Mouse (Mus musculus) forebrain, postnatal 0 days (tissue): ENCODE data around the gene Guk1. TPM values are rescaled to one million over a fixed set of nuclear protein-coding genes. Genes with fewer than 3 reads are reported as not detected.
A peak's percentile ranks its signal among the peaks of the same experiment; 100 is the strongest.

Experiments used
- ATAC-seq: fragments of 200-750 bp; cut with Nextera tagmentation; 2 replicates; pipeline ENCODE4 v1.8.0; 2017; ENCODE audit warnings: mild to moderate bottlenecking, moderate library complexity
- DNase-seq: peaks from one replicate; pipeline ENCODE4 v3.0.0-alpha.2; 2015
- H3K27ac ChIP-seq: fragments of 300-500 bp; sonication (generic); 2 replicates; pipeline ENCODE4 v1.5.1; 2014; ENCODE audit warnings: low read depth, mild to moderate bottlenecking, antibody characterized with exemption, low read length, moderate library complexity, mixed read lengths
- H3K27me3 ChIP-seq: fragments of 300-500 bp; sonication (generic); 2 replicates; pipeline ENCODE4 v1.6.1; 2014; ENCODE audit warnings: mild to moderate bottlenecking, low read length, mixed read lengths; ENCODE audit not compliant: insufficient read depth
- H3K36me3 ChIP-seq: fragments of 300-500 bp; sonication (generic); 2 replicates; pipeline ENCODE4 v1.6.1; 2014; ENCODE audit warnings: mild to moderate bottlenecking, moderate library complexity; ENCODE audit not compliant: insufficient read depth
- H3K4me1 ChIP-seq: fragments of 300-500 bp; sonication (generic); 2 replicates; pipeline ENCODE4 v1.6.1; 2014; ENCODE audit warnings: antibody characterized with exemption; ENCODE audit not compliant: insufficient read depth
- H3K4me2 ChIP-seq: fragments of 300-500 bp; sonication (generic); 2 replicates; pipeline ENCODE4 v1.6.1; 2014; ENCODE audit warnings: low read depth, mild to moderate bottlenecking, moderate library complexity
- H3K4me3 ChIP-seq: fragments of 300-500 bp; sonication (generic); 2 replicates; pipeline ENCODE4 v1.5.1; 2014; ENCODE audit warnings: low read depth, low read length, mixed read lengths
- H3K9ac ChIP-seq: fragments of 300-500 bp; sonication (generic); 2 replicates; pipeline ENCODE4 v1.6.1; 2014; ENCODE audit warnings: mild to moderate bottlenecking
- H3K9me3 ChIP-seq: fragments of 300-500 bp; sonication (generic); 2 replicates; pipeline ENCODE4 v1.6.1; 2016; ENCODE audit warnings: low read length
- CTCF ChIP-seq: sonication (generic); IDR thresholded peaks from 2 replicates; pipeline ENCODE4 v1.5.1; 2016; ENCODE audit warnings: antibody characterized with exemption, control low read depth, low read depth
- WGBS: fragments of 180-500 bp; shearing (Covaris S2); extraction: QIAGEN DNeasy Blood & Tissue Kit; methylation state at CpG from one replicate; pipeline ENCODE4 v1.1.7; 2014; 5-methylcytosine and 5-hydroxymethylcytosine counted together
- polyA plus RNA-seq: library from polyadenylated mRNA; unstranded; fragments of >200 nt; fragmentation: Nextera tagmentation; extraction: Ambion mirVana; gene quantifications from 2 replicates; pipeline ENCODE4 v1.2.1, GENCODE M21; 2015
- total RNA-seq: library from RNA; depleted of rRNA; stranded (reverse); fragments of >200 nt; gene quantifications from 2 replicates; pipeline ENCODE4 v1.2.3, GENCODE M21; 2014

Gene Guk1
- total and polyA plus RNA-seq, 2 experiments from 2014 or later, result 122 to 274 TPM

DNA sequence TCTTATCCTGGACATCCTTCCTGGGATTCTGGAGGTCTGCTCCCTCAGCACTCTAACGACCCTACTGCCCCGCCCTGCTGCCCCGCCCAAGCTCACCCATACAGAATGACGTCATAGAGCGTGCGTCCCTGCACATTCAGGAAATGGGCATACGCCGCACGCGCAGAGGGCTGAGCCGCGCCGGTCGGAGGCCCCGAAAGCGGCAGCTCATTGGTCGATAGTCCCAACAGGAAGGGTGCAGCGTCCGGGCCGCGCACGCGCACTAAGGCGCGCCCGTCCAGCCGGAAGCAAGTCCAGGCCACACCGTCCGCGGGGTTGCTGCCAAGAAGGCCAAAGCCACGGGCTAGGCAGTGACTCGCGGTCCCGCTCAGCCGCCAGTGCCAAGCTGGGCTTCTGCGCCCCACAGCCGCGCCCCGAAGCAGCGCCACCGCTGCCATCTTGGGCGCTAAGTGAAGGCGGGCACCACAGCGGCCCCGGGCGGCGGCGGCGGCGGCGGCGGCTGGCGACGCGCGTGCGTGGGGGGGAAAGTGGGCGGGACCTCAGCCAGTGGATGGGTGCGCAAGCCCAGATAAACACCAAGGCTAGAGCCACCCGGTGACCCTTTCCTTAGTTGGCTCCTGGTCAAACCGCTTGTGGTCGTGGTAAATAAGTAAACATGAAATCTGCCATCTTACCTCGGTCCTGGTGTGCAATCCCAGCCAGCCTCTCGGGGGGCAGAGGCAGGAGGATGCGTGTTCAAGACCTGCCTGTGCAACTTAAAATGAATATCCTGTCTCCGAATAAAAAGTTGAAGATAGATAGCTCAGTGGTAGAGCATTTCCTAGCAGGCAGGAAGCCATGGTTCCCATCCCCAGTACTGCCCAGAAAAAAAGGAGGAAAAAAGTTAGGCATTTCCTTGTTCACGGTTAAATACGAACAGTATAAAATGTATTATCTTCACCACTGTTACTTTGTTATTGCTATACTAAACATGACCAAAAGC is 28.5 kb downstream of the Guk1 start, which contains the start of gene Iba57:
Gene Iba57 (minus strand): TSS at position 485 of the 982 bp plus-strand sequence.
- no peaks in the 10 kb centered on the region for H3K9me3 ChIP-seq
- no peaks in the 10 kb centered on the region for H3K27me3 ChIP-seq
- H3K9ac ChIP-seq, result peak within 1 kb of the TSS; percentile 87
- H3K4me3 ChIP-seq, result peak within 1 kb of the TSS; percentile 58
- H3K4me2 ChIP-seq, result peak within 1 kb of the TSS; percentile 64
- 3% methylated on average over 67 of the region's 68 CpGs for WGBS
- H3K36me3 ChIP-seq, result no peaks in the 10 kb centered on the region
- TF ChIP-seq CTCF, result peak; percentile 64
- ATAC-seq (peak; percentile 99), DNase-seq (peak; percentile 98)
- peaks cover 16% of the 10 kb centered on the region for H3K4me1 ChIP-seq
- peak within 1 kb of the TSS; percentile 99 for H3K27ac ChIP-seq

DNA sequence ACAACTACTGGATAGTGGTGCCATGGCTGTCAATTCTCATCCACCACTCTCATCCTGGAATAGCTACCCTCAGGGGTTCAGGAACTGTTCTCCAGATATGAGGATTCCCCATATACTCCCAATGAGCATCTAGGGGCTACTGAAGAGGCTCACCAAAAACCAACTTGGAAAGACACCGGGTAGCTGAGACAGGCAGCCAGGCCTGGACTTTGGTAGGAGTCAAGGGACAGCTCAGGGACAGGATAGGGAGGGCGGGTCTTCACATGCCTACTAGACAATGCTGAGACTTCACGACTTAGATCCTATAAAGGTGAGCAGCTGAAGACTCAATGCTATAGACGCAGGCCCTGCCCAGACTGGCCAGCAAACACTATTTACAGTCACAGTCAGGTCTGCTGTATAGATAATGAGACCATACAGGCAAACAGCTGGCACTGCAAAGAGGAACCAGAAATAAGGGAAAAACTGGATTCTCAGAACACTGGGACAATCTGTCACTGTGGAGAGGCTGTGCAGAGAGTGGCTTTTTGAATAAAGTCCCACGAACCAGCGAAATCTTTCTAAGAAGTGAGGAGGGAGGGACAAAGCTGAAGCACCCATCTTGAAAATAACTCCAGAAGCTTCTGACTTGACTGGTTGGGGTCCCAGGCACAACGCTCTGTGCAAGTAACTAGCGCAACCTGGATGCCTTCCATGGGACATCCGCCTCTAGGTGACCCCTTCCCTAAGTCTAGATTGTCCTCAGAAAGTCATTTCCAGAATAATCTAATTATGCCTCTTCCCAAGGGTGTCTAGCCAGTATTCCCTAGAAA is 29.4 kb downstream of the Guk1 start:
- no peak for TF ChIP-seq CTCF
- H3K9ac ChIP-seq, result peak overlapping the region; percentile 87
- 46% methylated on average over 9 of the region's 9 CpGs for WGBS
- peak overlapping the region; percentile 64 for H3K4me2 ChIP-seq
- H3K4me1 ChIP-seq, result peaks cover 16% of the 10 kb centered on the region
- DNase-seq (no peak), ATAC-seq (peak; percentile 10)
- H3K9me3 ChIP-seq, result no peaks in the 10 kb centered on the region
- peak overlapping the region; percentile 99 for H3K27ac ChIP-seq
- H3K27me3 ChIP-seq, result no peaks in the 10 kb centered on the region
- H3K36me3 ChIP-seq, result peaks cover 8% of the 10 kb centered on the region
- H3K4me3 ChIP-seq, result peak overlapping the region; percentile 58

DNA sequence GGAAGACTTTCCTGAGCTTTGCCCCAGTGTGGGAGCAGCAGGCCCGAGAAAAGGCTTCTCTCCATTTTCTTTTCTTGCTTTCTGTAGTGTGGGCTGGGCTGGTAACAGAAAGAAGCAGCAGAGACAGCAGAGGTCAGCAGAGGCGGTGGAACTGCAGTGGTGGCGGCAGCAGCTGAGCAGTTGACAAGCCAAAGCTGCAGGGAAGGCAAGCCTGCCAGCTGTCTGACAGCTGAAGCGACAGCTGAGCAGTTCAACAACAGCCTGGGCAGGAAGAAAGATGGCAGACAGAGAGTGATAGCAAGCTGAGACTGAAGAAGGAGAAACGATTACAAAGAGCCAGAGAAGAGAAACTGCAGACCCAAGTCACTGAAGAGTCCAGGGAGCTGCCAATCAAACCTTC is 30.6 kb downstream of the Guk1 start:
- Histone ChIP-seq H3K27me3 (no peaks in the 10 kb centered on the region), H3K4me3 (no peak overlapping the region), H3K27ac (no peak overlapping the region), H3K4me2 (no peak overlapping the region), H3K9me3 (no peaks in the 10 kb centered on the region), H3K4me1 (peaks cover 16% of the 10 kb centered on the region), H3K36me3 (peaks cover 14% of the 10 kb centered on the region), H3K9ac (no peak overlapping the region)
- ATAC-seq (no peak), DNase-seq (no peak)
- TF ChIP-seq CTCF, result no peak
- WGBS, result 68% methylated on average over 5 of the region's 5 CpGs

DNA sequence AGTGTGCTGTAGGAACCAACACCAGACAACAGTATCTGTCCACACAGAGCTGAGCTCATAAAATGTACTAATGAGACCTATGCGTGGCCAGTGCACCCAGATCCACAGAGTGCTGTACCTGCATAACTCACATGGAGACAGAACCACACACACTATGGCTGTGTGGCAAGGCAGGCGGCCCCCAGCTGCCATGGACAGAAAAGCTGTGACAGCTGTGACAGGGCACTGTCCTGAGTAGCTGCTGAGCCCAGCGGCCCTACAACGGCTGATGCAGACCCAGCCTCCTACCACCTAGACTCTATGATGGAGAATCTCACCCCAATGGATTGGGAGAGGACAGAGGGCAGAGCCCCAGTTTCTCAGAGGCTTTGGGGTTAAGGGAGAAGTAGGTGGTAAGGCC is 32.5 kb downstream of the Guk1 start:
- H3K27me3 ChIP-seq, result no peaks in the 10 kb centered on the region
- H3K9me3 ChIP-seq, result no peaks in the 10 kb centered on the region
- 87% methylated on average over 4 of the region's 4 CpGs for WGBS
- H3K9ac ChIP-seq, result no peak overlapping the region
- H3K4me1 ChIP-seq, result peaks cover 16% of the 10 kb centered on the region
- no peak for DNase-seq
- ATAC-seq, result no peak
- peaks cover 14% of the 10 kb centered on the region for H3K36me3 ChIP-seq
- no peak overlapping the region for H3K4me3 ChIP-seq
- TF ChIP-seq CTCF, result no peak
- H3K27ac ChIP-seq, result no peak overlapping the region
- H3K4me2 ChIP-seq, result no peak overlapping the region

DNA sequence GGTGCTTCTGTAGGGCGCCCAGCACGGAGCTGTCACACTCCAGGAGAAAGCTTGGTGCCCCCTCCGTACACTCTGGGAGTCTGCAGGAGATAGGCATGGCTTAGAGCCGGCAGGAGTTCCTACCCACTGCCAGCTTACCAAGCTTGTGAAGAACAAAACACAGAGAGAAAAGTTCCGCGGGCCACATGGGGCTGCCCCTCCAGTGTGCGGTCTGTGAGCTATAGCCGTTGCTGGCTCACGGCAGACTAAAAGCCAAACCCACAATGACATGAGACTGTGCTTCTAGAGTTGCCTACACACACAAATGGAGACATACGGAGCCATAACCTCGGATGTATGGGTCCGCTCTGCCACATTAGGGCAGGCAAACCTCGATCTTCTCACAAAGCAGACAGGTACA is 32.9 kb downstream of the Guk1 start:
- no peak for ATAC-seq
- H3K4me2 ChIP-seq, result no peak overlapping the region
- TF ChIP-seq CTCF, result no peak
- 93% methylated on average over 13 of the region's 13 CpGs for WGBS
- no peak overlapping the region for H3K9ac ChIP-seq
- H3K4me3 ChIP-seq, result no peak overlapping the region
- H3K27me3 ChIP-seq, result no peaks in the 10 kb centered on the region
- peaks cover 14% of the 10 kb centered on the region for H3K4me1 ChIP-seq
- peaks cover 14% of the 10 kb centered on the region for H3K36me3 ChIP-seq
- DNase-seq, result no peak
- H3K27ac ChIP-seq, result no peak overlapping the region
- H3K9me3 ChIP-seq, result no peaks in the 10 kb centered on the region

DNA sequence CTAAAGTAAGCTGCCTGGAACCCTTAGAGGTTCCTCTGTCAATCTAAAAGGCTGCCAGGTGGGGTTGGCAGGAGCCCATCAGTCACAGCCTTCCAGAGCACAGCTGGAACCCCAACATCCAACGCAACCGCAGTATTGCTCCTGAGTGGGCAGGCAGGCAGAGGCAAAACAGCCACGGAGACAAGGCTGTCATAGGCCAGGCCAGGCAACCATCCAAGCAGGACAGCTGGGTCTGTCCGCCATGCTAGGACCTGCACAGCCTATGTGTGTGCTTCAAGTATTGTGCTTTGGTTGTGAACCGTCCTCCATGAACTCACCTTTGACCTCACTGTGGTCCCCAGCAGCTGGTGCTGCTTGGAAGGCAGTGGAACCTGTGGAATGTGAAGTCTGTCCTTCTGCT is 36.1 kb downstream of the Guk1 start:
- ATAC-seq, result no peak
- H3K4me2 ChIP-seq, result no peak overlapping the region
- no peak overlapping the region for H3K27ac ChIP-seq
- H3K9me3 ChIP-seq, result no peaks in the 10 kb centered on the region
- H3K36me3 ChIP-seq, result peaks cover 14% of the 10 kb centered on the region
- H3K27me3 ChIP-seq, result no peaks in the 10 kb centered on the region
- no peak for DNase-seq
- TF ChIP-seq CTCF, result no peak
- H3K4me1 ChIP-seq, result no peaks in the 10 kb centered on the region
- no peak overlapping the region for H3K4me3 ChIP-seq
- WGBS, result 83% methylated on average over 5 of the region's 5 CpGs
- H3K9ac ChIP-seq, result no peak overlapping the region

DNA sequence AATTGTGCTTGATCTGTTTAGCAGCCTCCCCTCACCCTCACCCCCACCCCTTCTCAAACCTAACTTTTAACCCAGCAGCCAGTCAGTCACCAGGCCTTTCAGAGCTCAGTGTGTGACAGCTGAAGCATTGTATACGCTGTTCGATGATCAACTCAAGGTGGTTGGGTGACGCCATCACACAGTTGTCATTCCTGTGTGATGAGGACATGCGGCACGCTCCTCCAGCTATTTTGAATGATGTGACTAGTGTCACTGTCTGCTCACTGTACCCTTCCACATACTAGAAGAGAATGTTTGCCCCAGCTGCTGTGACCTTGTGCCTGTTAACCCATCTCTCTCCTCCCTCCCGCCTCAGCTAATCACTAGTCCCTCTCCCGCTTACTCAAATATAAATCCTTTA is 37.8 kb downstream of the Guk1 start:
- Histone ChIP-seq H3K36me3 (peaks cover 14% of the 10 kb centered on the region), H3K4me1 (no peaks in the 10 kb centered on the region), H3K9me3 (no peaks in the 10 kb centered on the region), H3K27me3 (no peaks in the 10 kb centered on the region), H3K4me2 (no peak overlapping the region), H3K9ac (no peak overlapping the region), H3K4me3 (no peak overlapping the region), H3K27ac (no peak overlapping the region)
- DNase-seq, result no peak
- no peak for TF ChIP-seq CTCF
- WGBS, result 89% methylated on average over 7 of the region's 7 CpGs
- no peak for ATAC-seq
